Mouse (Mus musculus): ENCODE data around the gene 1700011L22Rik.

- TF ChIP-seq CTCF (IDR thresholded peaks at IDR 0.05; ENCODE audit: borderline replicate concordance, control insufficient read depth, extremely low read depth, insufficient read depth, low read length, poor library complexity) (no peak), POLR2A (IDR thresholded peaks at IDR 0.05; ENCODE audit: control insufficient read depth, extremely low read depth, insufficient read depth, low read length, poor library complexity) (no peak)
These were observed 46.8 kb downstream of the 1700011L22Rik start for GRCm38 (mm10) chr8:79201446-79202147.

All from thymus, adult 2 months (tissue).